Mouse (Mus musculus) small intestine, adult 2 months (tissue): ENCODE data around the gene Fcgr2b.

Source experiments
- CTCF ChIP-seq: fragments of 200-500 bp; IDR thresholded peaks from 2 replicates; pipeline ENCODE4 v1.5.1; 2012; ENCODE audit warnings: low read depth, mild to moderate bottlenecking, control low read depth, inconsistent platforms, low read length, moderate library complexity, mixed read lengths; ENCODE audit not compliant: insufficient replicate concordance, insufficient read length; ENCODE audit errors: extremely low read depth
- POLR2A ChIP-seq: fragments of 200-500 bp; IDR thresholded peaks from 2 replicates; pipeline ENCODE4 v1.6.1; 2012; ENCODE audit warnings: low read depth, mild to moderate bottlenecking, control low read depth, inconsistent platforms, low read length, moderate library complexity

DNA sequence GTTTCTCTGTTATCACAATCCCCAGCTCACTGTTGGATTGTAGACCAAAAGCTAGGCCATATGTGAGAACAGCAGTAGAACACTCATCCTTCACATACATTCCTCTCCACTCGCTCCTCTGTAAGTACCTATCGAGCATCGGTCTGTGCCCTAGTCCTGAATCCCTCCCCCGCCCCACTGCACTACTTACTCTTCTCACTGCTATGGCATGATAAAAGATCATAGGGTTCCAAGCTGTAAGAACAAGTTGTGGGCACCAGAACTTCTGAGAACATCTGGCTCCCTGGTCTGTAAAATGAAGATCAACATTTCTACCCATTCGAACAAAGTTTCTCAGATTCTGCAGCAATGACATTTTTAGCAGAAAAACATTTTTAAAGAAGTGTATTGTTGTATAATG, at the start of gene Fcgr2b:
- TF ChIP-seq CTCF (no peak), POLR2A (no peak)
